Mouse (Mus musculus): ENCODE data around the gene Gm21488. TPM values are rescaled to one million over a fixed set of nuclear protein-coding genes. Genes with fewer than 3 reads are reported as not detected.

Gm21488 gene
- not detected for polyA plus RNA-seq (2014; fragmentation: Illumina TruSeq; extraction: RNeasy Lipid Tissue Mini Kit (QIAGEN cat#74804); ENCODE audit: low read depth, low replicate concordance)

GRCm38 (mm10) chrY:27521820-27522219 lies at the start of gene Gm21488:
Gene Gm21488 (minus strand): TSS chrY:27521920.

All from kidney, adult 10 weeks (tissue).